Mouse (Mus musculus): Measurements from ENCODE around the gene Usp31.

The Usp31 gene

DNA sequence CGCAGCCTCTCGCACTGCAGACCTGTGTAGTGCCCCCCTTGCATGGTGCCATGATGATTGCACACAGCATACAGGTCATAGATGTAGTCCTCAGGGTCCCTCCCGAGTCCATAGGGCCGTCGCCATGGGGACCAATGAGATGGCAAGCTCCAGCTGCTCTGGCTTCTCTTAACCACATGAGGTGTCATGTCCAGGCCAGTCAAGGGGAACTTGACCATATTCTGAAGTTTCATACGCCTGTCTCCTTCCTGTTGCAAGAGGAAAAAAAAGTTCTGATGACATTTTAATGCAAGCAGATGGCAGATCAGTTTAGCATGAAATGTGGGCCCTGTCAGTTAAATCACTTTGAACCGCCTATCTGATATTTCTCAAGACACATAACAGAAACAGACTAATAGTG lies 48.2 kb downstream of the Usp31 start:
- no peak for DNase-seq (ENCODE audit: low spot score)

GRCm38 (mm10) chr7:121654675-121655074 lies 52.4 kb downstream of the Usp31 start:
- no peak for DNase-seq (ENCODE audit: low spot score)

DNA sequence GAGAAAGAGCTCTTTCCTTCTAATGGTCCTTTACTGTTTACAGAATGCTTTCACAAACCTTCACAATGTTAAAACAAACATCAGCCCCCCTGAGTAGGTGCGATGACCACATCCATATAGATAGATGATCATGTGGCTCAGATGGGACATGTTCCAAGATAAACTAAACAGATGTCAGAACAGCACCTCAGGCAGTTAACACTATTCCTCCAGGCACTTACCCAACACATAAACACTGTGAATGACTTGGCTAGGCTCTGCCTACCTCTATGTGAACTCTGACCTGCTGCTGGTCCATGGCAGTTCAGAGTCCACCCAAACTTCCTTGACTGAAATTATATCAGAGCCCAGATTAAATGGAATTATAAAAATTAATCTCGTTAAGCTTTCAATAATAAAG lies 54.4 kb downstream of the Usp31 start:
- DNase-seq (ENCODE audit: low spot score): no peak

DNA sequence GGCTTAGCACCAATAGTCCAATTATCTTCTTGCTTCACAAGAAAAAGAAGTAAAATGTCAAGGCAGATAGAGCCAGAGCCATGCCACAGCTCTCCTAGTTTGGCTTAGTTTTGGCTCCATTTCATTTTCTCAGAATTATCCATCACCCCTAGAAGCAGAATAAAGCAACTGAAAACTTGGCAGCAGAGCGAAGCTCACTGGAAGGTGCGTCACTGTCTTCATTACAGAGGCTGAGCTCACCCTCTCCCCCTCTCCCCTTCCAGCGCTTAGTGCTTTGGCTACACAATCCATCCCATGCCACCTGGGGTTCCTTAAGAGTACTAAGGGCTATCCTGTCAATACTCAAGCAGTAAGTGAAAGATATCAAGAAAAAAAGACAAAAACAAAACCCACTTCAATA lies 56.3 kb downstream of the Usp31 start:
- no peak for DNase-seq (ENCODE audit: low spot score)

DNA sequence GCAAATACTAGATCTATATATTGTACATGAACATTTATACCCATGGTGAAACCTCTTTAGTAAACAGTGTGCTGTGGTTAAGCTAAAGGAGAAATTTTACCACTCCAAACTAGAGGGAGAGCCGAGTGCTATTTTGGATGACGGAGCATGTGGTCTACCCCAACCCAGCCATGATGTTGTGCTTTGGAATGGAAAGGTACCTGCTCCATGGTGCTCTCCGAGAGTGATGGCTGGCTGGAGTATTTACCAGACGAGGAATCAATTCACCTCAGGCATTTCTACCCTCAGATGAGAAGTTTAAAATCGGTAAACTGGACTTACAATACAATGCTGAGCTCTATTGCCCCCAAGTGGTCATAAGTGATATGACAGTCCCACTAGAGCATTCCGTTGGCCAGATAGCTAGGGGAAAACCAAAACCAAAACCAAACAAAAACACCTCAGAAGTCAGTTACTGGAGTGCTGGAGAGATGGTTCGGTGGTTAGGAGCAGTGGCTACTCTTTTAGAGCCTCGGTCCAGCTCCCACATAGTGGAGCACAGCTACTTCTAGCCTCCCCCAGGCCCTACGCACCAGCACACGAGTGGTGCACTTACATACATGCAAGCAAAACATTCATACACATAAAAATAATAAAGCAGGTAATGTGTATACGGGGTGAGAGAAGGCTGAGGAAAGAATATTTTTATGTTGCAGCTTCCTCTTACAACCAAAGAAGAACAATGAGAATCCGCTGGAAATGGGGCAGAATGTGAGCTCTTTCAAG lies 65.9 kb downstream of the Usp31 start:
- peak; percentile 59 for DNase-seq (ENCODE audit: low spot score)

GRCm38 (mm10) chr7:121636732-121637131 lies 70.3 kb downstream of the Usp31 start:
- no peak for DNase-seq (ENCODE audit: low spot score)

- DNase-seq (ENCODE audit: low spot score): no peak
Measured at GRCm38 (mm10) chr7:121634236-121634635, 72.8 kb downstream of the Usp31 start.

DNA sequence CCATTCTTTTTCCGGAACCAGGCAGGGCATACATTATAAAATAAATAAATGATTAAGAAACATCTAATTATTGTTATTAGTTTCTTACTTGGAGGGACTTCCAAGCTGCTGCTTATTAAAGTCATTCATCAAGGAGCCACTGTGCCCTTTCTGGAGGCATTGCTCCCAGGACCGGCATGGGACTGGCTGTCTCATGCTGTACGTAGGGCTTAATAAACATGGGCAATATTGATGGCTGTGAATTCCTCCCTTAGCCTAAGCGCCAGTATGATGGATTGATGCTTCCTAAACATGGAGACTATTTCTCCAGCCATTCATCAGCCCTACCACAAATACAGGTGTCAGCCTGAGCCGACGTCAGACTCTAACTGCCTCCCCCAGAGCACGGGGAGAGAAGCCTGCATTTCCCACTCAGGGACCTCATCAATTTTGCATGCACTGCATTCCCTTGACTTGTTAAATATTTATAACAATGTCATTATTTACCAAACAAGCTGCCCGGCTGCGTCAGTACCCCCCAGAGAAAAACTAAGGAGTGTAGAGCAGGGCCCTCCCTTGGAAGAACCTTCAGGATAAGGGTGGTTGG lies 84.1 kb downstream of the Usp31 start:
- no peak for DNase-seq (ENCODE audit: low spot score)

DNA sequence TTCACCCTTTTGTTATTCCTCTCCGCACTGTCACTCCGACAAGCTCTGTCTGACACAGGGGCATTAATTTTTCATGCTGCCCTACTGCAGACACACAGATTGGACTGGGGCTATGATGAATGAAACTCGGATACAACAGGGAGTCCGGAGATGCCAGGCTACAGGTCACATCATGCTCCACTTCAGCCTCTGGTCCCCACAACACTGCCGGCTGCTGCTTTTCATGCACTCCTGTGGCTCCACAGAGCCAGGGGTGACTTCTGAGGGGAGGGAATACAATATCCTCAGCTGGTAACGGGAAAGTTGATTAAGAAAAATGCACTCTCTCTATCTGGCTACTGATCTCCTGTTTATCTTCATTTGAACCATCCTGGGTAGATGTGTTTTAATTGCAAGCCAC lies 84.6 kb downstream of the Usp31 start:
- DNase-seq (ENCODE audit: low spot score): no peak

DNA sequence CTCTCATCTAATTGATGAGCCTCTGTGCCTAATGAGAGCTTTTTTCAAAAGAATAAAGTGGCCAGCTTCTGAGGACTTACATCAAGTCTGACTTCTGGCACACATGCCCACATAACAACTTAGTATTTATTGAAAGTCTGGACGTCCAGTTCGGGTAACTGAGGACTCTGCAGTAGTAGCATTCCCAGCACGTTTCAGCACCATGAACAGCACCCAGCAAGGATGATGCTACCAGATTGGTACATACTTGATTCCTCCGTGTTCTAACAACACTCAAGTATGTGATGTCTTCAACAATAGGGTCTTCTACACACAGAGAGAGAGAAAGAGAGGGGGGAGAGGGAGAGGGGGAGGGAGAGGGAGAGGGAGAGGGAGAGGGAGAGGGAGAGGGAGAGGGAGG lies 105.4 kb downstream of the Usp31 start:
- DNase-seq (ENCODE audit: low spot score): no peak

- peak; percentile 15 for DNase-seq (ENCODE audit: low spot score)
Measured at GRCm38 (mm10) chr7:121596401-121596800, 110.7 kb downstream of the Usp31 start.

GRCm38 (mm10) chr7:121595496-121595895 lies 111.6 kb downstream of the Usp31 start:
- DNase-seq (ENCODE audit: low spot score): no peak

- no peak for DNase-seq (ENCODE audit: low spot score)
Measured at GRCm38 (mm10) chr7:121595085-121595484, 112.0 kb downstream of the Usp31 start.

- DNase-seq (ENCODE audit: low spot score): no peak
Measured at GRCm38 (mm10) chr7:121594623-121595022, 112.4 kb downstream of the Usp31 start.
